Mouse (Mus musculus): ENCODE measurements around the gene Stk36. TPM values are rescaled to one million over a fixed set of nuclear protein-coding genes. Genes with fewer than 3 reads are reported as not detected.

Stk36 gene
- total and polyA plus RNA-seq, 2 experiments from 2014 or later: 9.6 to 9.9 TPM

DNA sequence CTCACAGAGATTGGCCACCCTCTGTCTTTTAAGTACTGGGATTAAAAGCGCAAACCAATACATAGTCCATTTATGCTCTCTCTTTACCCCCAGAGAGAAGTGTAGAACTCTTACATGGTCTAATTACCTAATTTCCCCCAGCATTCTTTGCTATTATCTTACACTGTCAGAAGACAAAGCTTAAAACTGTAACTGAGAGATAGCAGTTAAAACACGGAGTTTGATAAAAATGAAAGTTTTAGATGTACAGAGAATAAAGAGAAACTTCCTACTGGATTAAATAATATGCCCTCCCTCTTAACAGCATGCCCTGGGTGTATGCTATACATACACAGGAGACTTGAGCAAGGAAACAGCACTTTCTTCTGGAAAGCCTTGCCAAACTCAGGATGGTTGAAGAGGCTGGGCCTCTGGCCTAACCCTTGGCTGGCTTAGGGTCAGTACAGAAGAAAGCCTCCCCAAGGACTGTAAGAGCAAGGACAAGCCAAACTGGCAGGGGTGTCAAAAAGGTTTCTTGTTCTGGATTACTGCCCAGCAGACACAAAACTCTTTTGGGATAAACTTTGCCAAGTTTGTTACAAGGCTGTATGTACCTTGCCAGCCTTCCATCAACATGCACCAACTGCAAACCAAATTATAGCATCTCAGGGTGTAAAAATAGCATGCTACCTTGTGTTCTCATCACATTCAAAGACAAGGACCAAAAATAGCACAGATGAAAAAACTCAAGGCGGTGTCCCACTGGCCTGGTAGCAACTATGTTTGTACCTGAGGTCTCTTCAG is 16.4 kb upstream of the Stk36 start:
- WGBS: 93% methylated on average over 3 of the region's 3 CpGs
- no peak overlapping the region for H3K9ac ChIP-seq (replicated peaks; ENCODE audit: low read length, poor library complexity, severe bottlenecking)
- TF ChIP-seq CTCF (IDR thresholded peaks at IDR 0.05): no peak
- H3K9me3 ChIP-seq (ENCODE audit: low read length): no peaks in the 10 kb centered on the region
- no peak overlapping the region for H3K4me3 ChIP-seq (ENCODE audit: low read depth, low read length)
- no peaks in the 10 kb centered on the region; the same call in 1 of the 2 replicates for H3K4me1 ChIP-seq (ENCODE audit: insufficient read depth, low read length)
- no peaks in the 10 kb centered on the region for H3K27me3 ChIP-seq (ENCODE audit: insufficient read depth, low read length)
- H3K27ac ChIP-seq (ENCODE audit: low read depth, low read length): no peak overlapping the region
- DNase-seq (ENCODE audit: low spot score): no peak
- peaks cover 11% of the 10 kb centered on the region for H3K36me3 ChIP-seq (ENCODE audit: insufficient read depth, low read length)
- H3K4me2 ChIP-seq (ENCODE audit: low read depth, low read length, poor library complexity, severe bottlenecking): no peak overlapping the region
- ATAC-seq (ENCODE audit: low FRiP score): no peak

DNA sequence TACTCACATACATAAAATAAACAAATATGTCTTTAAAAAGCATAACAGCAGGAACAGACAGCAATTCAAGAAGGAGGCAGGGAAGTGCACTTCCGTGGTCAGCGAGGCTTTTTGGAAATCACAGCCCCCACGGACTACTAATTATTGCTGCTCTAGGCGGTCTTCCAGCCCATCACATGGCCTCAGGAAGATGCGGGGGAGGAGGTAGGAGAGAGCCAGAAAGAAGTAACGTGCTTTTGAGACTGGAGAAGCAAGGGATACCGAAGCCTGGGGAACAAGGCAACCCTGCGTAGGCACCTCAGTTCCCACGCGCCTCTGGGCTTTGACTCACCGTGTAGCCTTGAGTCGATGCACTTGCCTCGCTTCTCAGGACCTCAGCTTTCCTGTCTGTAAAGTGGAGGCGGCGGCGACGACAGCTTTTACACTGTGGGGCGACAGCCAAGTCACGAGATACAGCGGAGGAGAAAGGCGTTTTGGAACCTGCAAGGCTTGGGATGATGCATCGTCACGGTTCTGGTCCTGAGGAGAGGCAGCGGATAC is 13.9 kb upstream of the Stk36 start:
- peak; percentile 6; the same call in 1 of the 2 replicates for ATAC-seq (ENCODE audit: low FRiP score)
- Histone ChIP-seq H3K9ac (replicated peaks; ENCODE audit: low read length, poor library complexity, severe bottlenecking) (peak overlapping the region; percentile 58), H3K4me3 (ENCODE audit: low read depth, low read length) (peak overlapping the region; percentile 78), H3K4me1 (ENCODE audit: insufficient read depth, low read length) (no peaks in the 10 kb centered on the region; the same call in 1 of the 2 replicates), H3K9me3 (ENCODE audit: low read length) (no peaks in the 10 kb centered on the region), H3K27me3 (ENCODE audit: insufficient read depth, low read length) (no peaks in the 10 kb centered on the region), H3K4me2 (ENCODE audit: low read depth, low read length, poor library complexity, severe bottlenecking) (peak overlapping the region; percentile 87), H3K36me3 (ENCODE audit: insufficient read depth, low read length) (peaks cover 28% of the 10 kb centered on the region), H3K27ac (ENCODE audit: low read depth, low read length) (peak overlapping the region; percentile 70)
- DNase-seq (ENCODE audit: low spot score): peak; percentile 46
- under 1% methylated on average over 24 of the region's 24 CpGs for WGBS
- no peak for TF ChIP-seq CTCF (IDR thresholded peaks at IDR 0.05)

DNA sequence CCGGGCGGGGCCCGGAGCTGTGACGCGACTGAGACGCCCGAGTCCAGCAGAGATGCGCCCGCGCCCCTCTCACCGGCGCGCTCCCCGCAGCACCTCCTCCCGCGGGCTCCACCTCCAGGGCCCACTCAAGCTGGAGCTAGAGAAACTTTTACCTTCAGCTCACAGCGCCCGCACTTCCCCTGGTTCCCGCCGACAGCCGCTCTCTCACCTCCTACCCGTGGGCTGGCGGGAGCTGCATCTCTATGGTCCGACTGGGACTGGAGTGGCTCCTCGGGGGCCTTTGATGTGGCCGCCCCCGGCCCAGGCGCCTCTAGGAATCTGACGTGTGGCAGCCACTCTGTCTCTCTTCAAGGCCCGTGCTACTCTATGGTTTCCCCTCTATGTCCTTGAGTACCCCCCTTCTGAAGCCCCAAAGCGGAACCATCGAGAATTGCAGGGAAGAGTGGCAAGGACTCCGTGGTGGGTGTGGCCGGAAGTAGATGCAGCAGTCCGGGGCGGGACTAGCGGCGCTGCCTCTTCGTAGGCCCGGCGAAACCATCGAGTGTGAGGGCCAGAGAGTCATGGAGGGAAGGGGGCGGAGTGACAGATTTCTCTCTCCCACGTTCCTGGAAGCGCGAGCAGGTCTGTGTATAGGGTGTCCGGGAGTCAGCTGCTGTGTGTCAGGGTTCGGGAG is 13.3 kb upstream of the Stk36 start, which contains the start of the genes Zfp142 and Bcs1l:
Zfp142 (minus strand) TSS at position 474 of the 673 bp plus-strand sequence.
Bcs1l (plus strand) TSS at position 517 of the 673 bp plus-strand sequence.
- Histone ChIP-seq H3K4me2 (ENCODE audit: low read depth, low read length, poor library complexity, severe bottlenecking) (peak within 1 kb of the TSS; percentile 87), H3K9ac (replicated peaks; ENCODE audit: low read length, poor library complexity, severe bottlenecking) (peak within 1 kb of the TSS; percentile 72), H3K27me3 (ENCODE audit: insufficient read depth, low read length) (no peaks in the 10 kb centered on the region), H3K4me3 (ENCODE audit: low read depth, low read length) (peak within 1 kb of the TSS; percentile 78), H3K4me1 (ENCODE audit: insufficient read depth, low read length) (no peaks in the 10 kb centered on the region; the same call in 1 of the 2 replicates), H3K36me3 (ENCODE audit: insufficient read depth, low read length) (peaks cover 28% of the 10 kb centered on the region), H3K9me3 (ENCODE audit: low read length) (no peaks in the 10 kb centered on the region), H3K27ac (ENCODE audit: low read depth, low read length) (peak within 1 kb of the TSS; percentile 70)
- peak; percentile 45 for TF ChIP-seq CTCF (IDR thresholded peaks at IDR 0.05)
- ATAC-seq (ENCODE audit: low FRiP score) (peak; percentile 99), DNase-seq (ENCODE audit: low spot score) (peak; percentile 100)
- WGBS: under 1% methylated on average over 48 of the region's 48 CpGs

DNA sequence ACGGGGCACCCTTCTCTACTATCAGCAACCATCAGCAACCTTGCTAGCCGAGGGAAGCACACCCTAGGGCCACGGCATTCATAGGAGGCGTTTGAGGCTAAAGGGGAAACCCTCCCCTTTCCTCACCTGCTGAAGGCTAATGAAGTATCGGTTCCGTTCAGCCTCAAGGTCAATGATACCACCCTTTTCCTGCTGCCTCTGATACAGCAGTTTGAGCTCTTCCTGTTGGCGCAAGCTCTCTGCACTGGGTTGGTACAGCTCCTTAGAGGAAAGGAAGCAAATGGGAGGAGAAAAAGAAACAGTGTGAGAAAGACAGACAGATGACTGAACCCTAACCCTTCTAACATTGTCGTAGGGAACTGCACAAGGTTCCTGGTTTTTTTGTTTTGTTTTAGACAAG is 6.8 kb upstream of the Stk36 start:
- Histone ChIP-seq H3K4me1 (ENCODE audit: insufficient read depth, low read length) (no peaks in the 10 kb centered on the region), H3K27me3 (ENCODE audit: insufficient read depth, low read length) (no peaks in the 10 kb centered on the region), H3K36me3 (ENCODE audit: insufficient read depth, low read length) (peaks cover 59% of the 10 kb centered on the region), H3K9ac (replicated peaks; ENCODE audit: low read length, poor library complexity, severe bottlenecking) (no peak overlapping the region), H3K4me2 (ENCODE audit: low read depth, low read length, poor library complexity, severe bottlenecking) (no peak overlapping the region), H3K9me3 (ENCODE audit: low read length) (no peaks in the 10 kb centered on the region), H3K27ac (ENCODE audit: low read depth, low read length) (no peak overlapping the region), H3K4me3 (ENCODE audit: low read depth, low read length) (no peak overlapping the region)
- ATAC-seq (ENCODE audit: low FRiP score): no peak
- no peak for TF ChIP-seq CTCF (IDR thresholded peaks at IDR 0.05)
- WGBS: 91% methylated on average over 8 of the region's 8 CpGs
- DNase-seq (ENCODE audit: low spot score): no peak

DNA sequence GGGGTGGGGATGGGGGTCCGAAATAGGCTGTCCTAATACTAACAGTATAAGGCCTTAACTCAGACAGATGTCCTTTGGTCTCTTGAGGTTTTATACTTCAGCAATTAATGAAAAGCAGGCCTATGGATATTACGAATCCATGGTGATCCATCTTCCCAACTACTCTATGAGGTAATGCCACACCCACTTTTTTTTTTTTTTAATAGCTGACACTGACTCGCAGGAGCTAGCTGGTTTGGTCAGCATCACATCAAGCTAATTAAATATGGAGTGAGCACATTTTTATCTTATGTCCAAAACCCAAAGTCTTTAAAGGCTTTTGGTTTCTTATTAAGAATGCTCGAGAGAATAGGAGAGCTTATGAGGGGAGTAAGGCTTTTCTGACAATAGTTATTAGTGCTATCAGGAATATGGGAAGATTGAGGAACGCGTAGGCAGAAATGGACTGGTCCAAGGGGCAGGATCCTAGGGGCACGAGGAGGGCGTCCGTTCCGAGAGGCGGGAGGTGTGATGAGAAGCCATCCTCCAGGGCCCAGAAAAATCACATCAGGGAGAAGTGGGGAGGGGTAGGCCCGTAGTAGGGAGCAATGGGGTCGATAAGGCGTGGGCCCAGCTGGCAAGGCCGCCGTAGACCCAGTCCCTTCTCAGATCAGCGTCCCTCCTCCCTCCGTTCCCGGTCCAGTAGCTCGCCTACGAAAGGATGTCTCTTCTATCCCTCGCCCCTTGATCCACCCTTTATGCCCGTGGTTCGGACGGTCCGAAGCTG is 561 bp upstream of the Stk36 start:
- WGBS: 10% methylated on average over 25 of the region's 26 CpGs

More for the DNA sequence above, 561 bp upstream of the Stk36 start:
- H3K9me3 ChIP-seq (ENCODE audit: low read length): no peaks in the 10 kb centered on the region
- peak overlapping the region; percentile 75 for H3K4me2 ChIP-seq (ENCODE audit: low read depth, low read length, poor library complexity, severe bottlenecking)
- peaks cover 22% of the 10 kb centered on the region for H3K36me3 ChIP-seq (ENCODE audit: insufficient read depth, low read length)
- no peaks in the 10 kb centered on the region for H3K27me3 ChIP-seq (ENCODE audit: insufficient read depth, low read length)
- H3K4me1 ChIP-seq (ENCODE audit: insufficient read depth, low read length): no peaks in the 10 kb centered on the region
- DNase-seq (ENCODE audit: low spot score): no peak
- peak; percentile 59 for ATAC-seq (ENCODE audit: low FRiP score)
- no peak for TF ChIP-seq CTCF (IDR thresholded peaks at IDR 0.05)
- peak overlapping the region; percentile 59 for H3K4me3 ChIP-seq (ENCODE audit: low read depth, low read length)
- peak overlapping the region; percentile 71 for H3K9ac ChIP-seq (replicated peaks; ENCODE audit: low read length, poor library complexity, severe bottlenecking)
- peak overlapping the region; percentile 72 for H3K27ac ChIP-seq (ENCODE audit: low read depth, low read length)
